Mouse (Mus musculus): ENCODE results near the gene Tenm4.

GRCm38 (mm10) chr7:96709891-96710290 is 538.8 kb downstream of the Tenm4 start:
- TF ChIP-seq POLR2A (IDR thresholded peaks at IDR 0.05; ENCODE audit: extremely low read depth, insufficient read depth, low read length): no peak
- TF ChIP-seq CTCF (IDR thresholded peaks at IDR 0.05; ENCODE audit: low read depth, low read length): no peak

All from liver, adult 2 months (tissue).